Mouse (Mus musculus): ENCODE results near the gene Gm14325. TPM values are rescaled to one million over a fixed set of nuclear protein-coding genes. Genes with fewer than 3 reads are reported as not detected.

The Gm14325 gene
- 52.6 and 53.3 TPM in 2 replicates for polyA plus RNA-seq (2021; fragmentation: Nextera tagmentation)
- long read RNA-seq, experiment 1, transcript Gm14325-202 (3 exons, 310 nt), result major isoform, 181 of 213 reads
- long read RNA-seq, experiment 1, transcript Gm14325-201 (4 exons, 1,576 nt), result minor isoform, 18 of 213 reads
- long read RNA-seq, experiment 1, partial matches to known transcripts, result 7 of 213 reads
- long read RNA-seq, experiment 1, other reads (novel, unspliced or antisense), result 7 of 213 reads
- long read RNA-seq, experiment 2, transcript Gm14325-202 (3 exons, 310 nt), result major isoform, 48 of 58 reads
- long read RNA-seq, experiment 2, partial matches to known transcripts, result 1 of 58 reads
- long read RNA-seq, experiment 2, other reads (novel, unspliced or antisense), result 8 of 58 reads

DNA sequence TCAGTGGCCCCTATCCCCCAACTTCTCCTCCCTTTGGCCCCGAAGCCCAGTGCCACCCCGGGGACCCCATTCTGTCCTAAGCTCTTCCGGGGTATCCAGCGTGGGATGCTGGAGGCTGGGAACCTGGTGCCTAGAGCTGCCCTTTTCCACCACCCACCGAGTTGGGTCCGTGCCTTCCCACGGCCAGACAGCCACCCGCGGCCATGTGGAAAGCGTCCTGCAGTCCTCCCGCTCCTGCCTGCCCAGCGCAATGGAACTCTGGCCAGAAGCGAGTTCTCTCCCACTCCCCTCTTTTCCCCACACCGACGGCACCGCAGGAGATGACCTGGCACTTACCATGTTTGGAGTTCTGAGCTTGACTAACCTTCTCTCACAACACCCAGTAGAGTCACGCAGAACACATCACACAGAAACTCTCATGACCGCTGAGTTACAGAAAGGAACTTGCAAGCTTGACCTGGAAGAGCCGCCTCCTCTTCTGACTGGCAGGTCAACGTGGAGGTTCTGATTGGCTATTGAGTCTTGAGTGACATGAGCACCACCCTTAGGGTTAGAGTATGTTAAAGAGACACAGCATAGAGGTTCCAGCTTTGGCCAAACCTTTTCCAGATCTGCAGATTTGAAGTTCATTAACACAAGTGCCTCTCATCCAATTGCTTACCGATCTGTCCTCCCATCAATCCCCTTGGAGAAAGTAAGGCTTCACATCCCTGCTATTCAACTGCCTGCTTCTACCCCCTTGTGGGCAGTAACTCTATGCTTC lies at the start of gene Gm14325:
Gene Gm14325, minus strand, starts transcription at position 436 of the 763 bp plus-strand sequence.

Other genes starting within 250 kb of the Gm14325 start
- 8.7 and 9.6 TPM in 2 replicates for gene Gm14322, start 81.0 kb downstream of the Gm14325 start, polyA plus RNA-seq (2021; fragmentation: Nextera tagmentation)
- gene Gm14327, start 56.8 kb upstream of the Gm14325 start, polyA plus RNA-seq (2021; fragmentation: Nextera tagmentation), result 6.6 and 10.2 TPM in 2 replicates
- gene Zfp972, start 85.3 kb upstream of the Gm14325 start, polyA plus RNA-seq (2021; fragmentation: Nextera tagmentation), result 0.41 TPM in 1 of 2 replicates, not detected in the other
- 43.9 and 62.2 TPM in 2 replicates for gene Gm14326, start 117.0 kb upstream of the Gm14325 start, polyA plus RNA-seq (2021; fragmentation: Nextera tagmentation)
- 14.0 and 16.0 TPM in 2 replicates for gene Zfp971, start 182.9 kb upstream of the Gm14325 start, polyA plus RNA-seq (2021; fragmentation: Nextera tagmentation)
- gene Zfp931, start 238.1 kb upstream of the Gm14325 start, polyA plus RNA-seq (2021; fragmentation: Nextera tagmentation), result 27.4 and 36.8 TPM in 2 replicates

All from left cerebral cortex, adult 6 months (tissue).